Mouse (Mus musculus) cortical plate, adult 2 months (tissue): ENCODE results near the gene Fzd2.

Source experiments
- CTCF ChIP-seq: fragments of 200-500 bp; IDR thresholded peaks from 2 replicates; pipeline ENCODE4 v1.5.1; 2011; ENCODE audit warnings: mild to moderate bottlenecking, control low read depth, low read length; ENCODE audit not compliant: insufficient read depth; ENCODE audit errors: extremely low read depth
- POLR2A ChIP-seq: fragments of 200-500 bp; IDR thresholded peaks from 2 replicates; pipeline ENCODE4 v1.6.1; 2011; ENCODE audit warnings: mild to moderate bottlenecking, low read length, control low read depth; ENCODE audit not compliant: insufficient read depth; ENCODE audit errors: extremely low read depth

DNA sequence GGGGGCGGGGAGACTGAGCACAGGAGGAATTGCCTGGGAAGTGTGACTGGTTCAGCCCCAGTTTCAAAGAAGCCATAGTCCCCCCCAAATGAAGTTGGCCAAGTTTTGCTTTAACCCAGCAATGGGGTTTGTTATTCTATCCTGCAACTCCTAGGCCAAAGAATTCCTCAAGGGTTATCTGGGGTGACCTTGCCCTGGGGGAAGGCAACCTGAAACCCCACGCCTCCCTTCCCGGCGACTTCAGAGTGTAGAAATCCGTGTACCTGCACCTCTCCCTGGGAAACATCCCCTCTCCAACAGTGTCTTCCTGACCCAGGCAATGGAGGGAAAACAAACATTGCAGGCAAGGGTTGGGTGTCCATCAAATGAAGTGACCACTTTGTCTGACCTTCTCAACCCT is 21.5 kb upstream of the Fzd2 start:
- TF ChIP-seq CTCF (no peak), POLR2A (no peak)
